Mouse (Mus musculus): ENCODE measurements around the gene Mmd2.

GRCm38 (mm10) chr5:142520360-142520759, 88.2 kb downstream of the Mmd2 start:
- TF ChIP-seq CTCF (IDR thresholded peaks at IDR 0.05; ENCODE audit: low read depth) (no peak), EP300 (IDR thresholded peaks at IDR 0.05; ENCODE audit: low read depth) (no peak)

Data from heart, postnatal 0 days (tissue).